Mouse (Mus musculus) lung, postnatal 0 days (tissue): ENCODE measurements at regions not wholly inside any gene's neighbourhood (a gene's known extent, or its start where the extent isn't known, plus 50 kb on each side); places are given as distances from the start of the nearest gene placed in this dataset.

Experiments
- ATAC-seq: fragments of 200-750 bp; cut with Nextera tagmentation; 2 replicates; pipeline ENCODE4 v1.8.0; 2017; ENCODE audit warnings: moderate library complexity
- DNase-seq: peaks from one replicate; pipeline ENCODE4 v3.0.0-alpha.2; 2016; ENCODE audit warnings: low spot score
- H3K27ac ChIP-seq: fragments of 300-500 bp; sonication (generic); 2 replicates; pipeline ENCODE4 v1.5.1; 2014; ENCODE audit warnings: antibody characterized with exemption, mild to moderate bottlenecking, low read length, mixed read lengths
- H3K27me3 ChIP-seq: fragments of 300-500 bp; sonication (generic); replicated peaks from 2 replicates; pipeline ENCODE4 v1.6.1; 2014; ENCODE audit warnings: low read length, mixed read lengths; ENCODE audit not compliant: insufficient read depth
- H3K36me3 ChIP-seq: fragments of 300-500 bp; sonication (generic); 2 replicates; pipeline ENCODE4 v1.6.1; 2014; ENCODE audit warnings: low read length, mixed read lengths; ENCODE audit not compliant: insufficient read depth
- H3K4me1 ChIP-seq: fragments of 300-500 bp; sonication (generic); 2 replicates; pipeline ENCODE4 v1.6.1; 2014; ENCODE audit warnings: antibody characterized with exemption, low read depth, low read length, mixed read lengths; ENCODE audit not compliant: insufficient read depth
- H3K4me2 ChIP-seq: fragments of 300-500 bp; sonication (generic); replicated peaks from 2 replicates; pipeline ENCODE4 v1.6.1; 2014; ENCODE audit warnings: low read depth, mild to moderate bottlenecking, low read length, moderate library complexity, mixed read lengths
- H3K4me3 ChIP-seq: fragments of 300-500 bp; sonication (generic); 2 replicates; pipeline ENCODE4 v1.5.1; 2014; ENCODE audit warnings: low read depth, low read length
- H3K9ac ChIP-seq: fragments of 300-500 bp; sonication (generic); replicated peaks from 2 replicates; pipeline ENCODE4 v1.6.1; 2014; ENCODE audit warnings: low read depth, mild to moderate bottlenecking
- H3K9me3 ChIP-seq: fragments of 300-500 bp; sonication (generic); 2 replicates; pipeline ENCODE4 v1.6.1; 2016; ENCODE audit warnings: low read length, mixed read lengths
- CTCF ChIP-seq: IDR thresholded peaks from 2 replicates; pipeline ENCODE4 v1.5.1; 2016; ENCODE audit warnings: antibody characterized with exemption, mild to moderate bottlenecking
- EP300 ChIP-seq: IDR thresholded peaks from 2 replicates; pipeline ENCODE4 v1.6.1; 2016; ENCODE audit warnings: antibody characterized with exemption, mild to moderate bottlenecking, control low read depth
- WGBS: fragments of 180-500 bp; shearing (Covaris S2); extraction: QIAGEN DNeasy Blood & Tissue Kit; methylation state at CpG from one replicate; pipeline ENCODE4 v1.1.7; 2014; 5-methylcytosine and 5-hydroxymethylcytosine counted together

DNA sequence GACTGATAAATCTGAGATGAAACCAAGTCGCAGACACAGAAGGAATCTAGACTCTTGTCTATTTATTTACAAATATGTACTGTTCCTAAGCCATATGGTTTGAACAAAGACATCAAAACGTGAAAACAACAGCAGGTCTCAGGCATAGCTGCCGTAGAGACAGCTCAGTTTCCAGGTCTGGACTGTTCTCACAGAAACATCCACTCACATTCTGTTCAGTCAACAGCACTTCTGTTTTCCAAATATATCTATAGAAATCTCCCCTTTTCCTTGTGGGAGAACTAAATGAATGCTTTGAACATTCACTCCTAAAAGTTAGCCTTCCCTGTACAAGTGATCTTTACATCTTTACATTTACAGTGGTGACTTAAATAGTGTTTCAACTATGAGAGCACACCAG, 156.8 kb upstream of the Slc13a1 start:
- Histone ChIP-seq H3K9me3 (no peaks in the 10 kb centered on the region), H3K27ac (no peak overlapping the region), H3K36me3 (no peaks in the 10 kb centered on the region), H3K4me3 (no peak overlapping the region), H3K27me3 (no peaks in the 10 kb centered on the region), H3K4me2 (no peak overlapping the region), H3K9ac (no peak overlapping the region), H3K4me1 (no peaks in the 10 kb centered on the region)
- no peak for ATAC-seq
- WGBS: 59% methylated on average over 3 of the region's 3 CpGs
- no peak for DNase-seq
- no peak for TF ChIP-seq CTCF
- TF ChIP-seq EP300: no peak

DNA sequence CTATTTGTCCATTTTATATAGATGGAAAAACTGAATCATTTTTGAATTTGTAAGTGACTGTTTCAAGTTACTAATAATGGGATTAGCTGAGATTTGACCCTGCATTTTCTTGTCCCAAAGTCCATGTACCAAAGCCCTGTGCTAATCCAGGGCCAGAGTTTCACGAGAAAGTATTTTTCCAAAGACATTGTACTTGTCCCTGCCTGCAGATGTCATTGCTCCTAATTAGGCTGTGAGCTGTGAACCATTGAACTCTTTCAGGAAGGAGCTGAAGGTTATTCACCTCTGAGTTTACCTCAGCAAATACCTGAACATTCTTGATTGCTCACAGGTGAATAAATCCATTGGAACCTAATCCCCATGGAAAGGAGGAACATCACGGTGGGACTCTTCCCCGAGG, 154.5 kb upstream of the Slc13a1 start:
- no peak overlapping the region for H3K4me3 ChIP-seq
- WGBS: 87% methylated on average over 3 of the region's 3 CpGs

DNA sequence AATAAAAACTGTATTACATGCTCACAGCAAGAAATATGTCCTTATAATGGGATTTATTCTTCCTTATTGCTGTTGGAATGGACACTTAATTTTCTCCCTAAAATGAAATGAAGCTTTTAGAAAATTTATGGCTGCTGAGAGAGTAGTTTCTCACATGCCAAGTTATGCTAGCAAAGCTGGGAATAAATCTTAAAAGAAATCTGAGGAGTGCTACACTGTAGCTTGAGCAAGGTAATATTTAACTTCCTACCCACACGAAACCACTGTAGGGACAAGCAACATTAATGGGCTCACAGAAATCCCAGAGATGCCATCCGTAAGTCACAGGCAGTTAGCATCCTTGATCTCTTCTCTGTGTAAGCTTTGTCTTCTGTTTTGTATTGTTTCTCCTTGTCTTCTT, 151.0 kb upstream of the Slc13a1 start:
- no peaks in the 10 kb centered on the region for H3K4me1 ChIP-seq
- H3K4me3 ChIP-seq: no peak overlapping the region
- no peaks in the 10 kb centered on the region for H3K36me3 ChIP-seq
- ATAC-seq (no peak), DNase-seq (no peak)
- H3K27ac ChIP-seq: no peak overlapping the region
- 65% methylated on average over 2 of the region's 2 CpGs for WGBS
- H3K9ac ChIP-seq: no peak overlapping the region
- H3K9me3 ChIP-seq: no peaks in the 10 kb centered on the region
- TF ChIP-seq CTCF (no peak), EP300 (no peak)
- H3K27me3 ChIP-seq: no peaks in the 10 kb centered on the region
- H3K4me2 ChIP-seq: no peak overlapping the region

More for the DNA sequence above, 154.5 kb upstream of the Slc13a1 start:
- Histone ChIP-seq H3K27me3 (no peaks in the 10 kb centered on the region), H3K36me3 (no peaks in the 10 kb centered on the region), H3K9me3 (no peaks in the 10 kb centered on the region), H3K4me2 (no peak overlapping the region), H3K4me1 (no peaks in the 10 kb centered on the region), H3K27ac (no peak overlapping the region), H3K9ac (no peak overlapping the region)
- no peak for DNase-seq
- no peak for TF ChIP-seq EP300
- no peak for TF ChIP-seq CTCF
- ATAC-seq: no peak

DNA sequence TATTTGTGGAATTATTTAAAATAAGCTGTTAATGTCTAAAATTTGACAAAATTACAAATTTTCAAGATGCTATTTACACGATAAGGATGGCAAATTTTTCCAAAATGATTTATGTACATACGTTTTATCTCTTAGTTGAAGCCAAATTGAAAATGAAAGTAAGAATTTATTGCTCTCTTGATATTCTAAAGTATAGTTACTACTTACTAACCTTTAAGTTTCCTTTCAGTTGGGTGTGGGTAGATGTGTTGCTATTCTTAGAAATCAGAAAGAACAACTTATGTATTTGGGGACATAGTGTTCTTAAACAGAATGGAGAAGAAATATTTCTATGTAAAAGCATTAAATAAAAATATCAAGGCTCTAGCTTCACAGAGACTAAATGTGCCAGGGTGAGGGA, 142.8 kb upstream of the Slc13a1 start:
- no peaks in the 10 kb centered on the region for H3K9me3 ChIP-seq
- ATAC-seq: no peak
- no peaks in the 10 kb centered on the region for H3K36me3 ChIP-seq
- no peak overlapping the region for H3K4me3 ChIP-seq
- H3K9ac ChIP-seq: no peak overlapping the region
- no peak overlapping the region for H3K4me2 ChIP-seq
- H3K4me1 ChIP-seq: no peaks in the 10 kb centered on the region
- H3K27me3 ChIP-seq: no peaks in the 10 kb centered on the region
- 78% methylated on average over 2 of the region's 2 CpGs for WGBS
- no peak for DNase-seq
- H3K27ac ChIP-seq: no peak overlapping the region
- TF ChIP-seq EP300: no peak
- TF ChIP-seq CTCF: no peak

DNA sequence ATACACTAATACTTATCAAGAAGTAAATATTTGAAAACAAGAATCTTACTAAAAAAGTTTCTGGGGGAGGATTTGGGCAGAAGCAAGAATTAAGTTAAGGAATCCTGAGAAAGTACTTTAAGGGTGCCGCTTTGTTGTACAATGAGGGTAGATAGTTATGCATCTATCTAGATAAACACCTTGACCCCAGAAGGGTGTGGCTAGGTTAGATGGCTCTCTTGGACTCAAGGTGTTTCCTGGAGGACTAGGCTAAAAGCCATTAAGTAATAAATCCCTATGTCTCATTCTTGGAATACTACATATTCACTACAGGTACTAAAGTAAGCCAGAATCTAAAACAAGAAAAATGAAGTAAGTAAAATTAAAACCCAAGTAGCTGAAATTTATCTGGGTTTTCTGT, 141.9 kb upstream of the Slc13a1 start:
- Histone ChIP-seq H3K27ac (no peak overlapping the region), H3K9me3 (no peaks in the 10 kb centered on the region), H3K4me3 (no peak overlapping the region), H3K27me3 (no peaks in the 10 kb centered on the region), H3K36me3 (no peaks in the 10 kb centered on the region), H3K9ac (no peak overlapping the region), H3K4me1 (no peaks in the 10 kb centered on the region), H3K4me2 (no peak overlapping the region)
- DNase-seq (no peak), ATAC-seq (no peak)
- 71% methylated on average over 1 of the region's 1 CpGs for WGBS
- TF ChIP-seq CTCF: no peak
- TF ChIP-seq EP300: no peak

DNA sequence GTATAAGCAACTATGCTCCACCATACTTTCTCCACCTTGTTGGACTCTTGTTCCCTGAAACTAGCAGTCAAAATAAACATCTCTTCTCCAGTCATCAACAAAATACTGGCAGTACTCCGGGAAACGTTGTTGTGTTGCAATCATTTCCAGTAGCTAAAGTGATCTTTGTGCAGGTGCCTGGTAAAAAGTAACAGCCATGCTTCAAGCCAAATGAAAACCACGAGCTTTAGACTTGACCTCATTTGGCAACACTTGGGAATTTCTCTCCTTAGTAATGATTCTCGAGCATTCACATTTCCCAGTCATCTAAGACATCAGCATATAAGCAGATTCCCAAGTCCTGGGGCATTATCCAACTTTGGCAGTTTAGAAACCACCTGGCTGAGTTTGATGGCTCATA, 133.8 kb upstream of the Slc13a1 start:
- no peaks in the 10 kb centered on the region for H3K9me3 ChIP-seq
- H3K4me3 ChIP-seq: no peak overlapping the region
- H3K36me3 ChIP-seq: no peaks in the 10 kb centered on the region
- WGBS: 55% methylated on average over 4 of the region's 4 CpGs
- no peaks in the 10 kb centered on the region for H3K4me1 ChIP-seq
- no peak for DNase-seq
- H3K27me3 ChIP-seq: no peaks in the 10 kb centered on the region
- H3K4me2 ChIP-seq: no peak overlapping the region
- no peak for ATAC-seq
- TF ChIP-seq EP300 (no peak), CTCF (no peak)
- H3K9ac ChIP-seq: no peak overlapping the region
- H3K27ac ChIP-seq: no peak overlapping the region

DNA sequence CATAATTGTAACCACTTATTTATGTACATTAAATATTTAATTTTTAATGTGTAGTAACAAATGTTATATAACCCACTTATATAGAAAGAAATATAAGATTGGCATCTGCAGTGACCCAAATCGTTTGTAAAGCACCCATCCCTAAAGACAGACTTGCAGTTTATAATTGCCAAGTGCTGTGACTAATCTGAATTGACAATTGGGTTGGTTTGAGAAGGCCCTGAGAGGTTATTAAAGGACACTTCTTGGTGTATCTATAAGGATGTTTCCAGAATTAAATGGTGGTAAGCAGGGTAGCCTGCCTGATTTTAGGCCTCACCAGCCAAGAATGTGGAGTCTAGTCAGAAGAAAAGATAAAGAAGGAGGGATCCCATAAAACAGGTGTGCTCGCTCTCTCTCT, 133.3 kb upstream of the Slc13a1 start:
- H3K9ac ChIP-seq: no peak overlapping the region
- no peak overlapping the region for H3K4me3 ChIP-seq
- no peak overlapping the region for H3K27ac ChIP-seq
- H3K36me3 ChIP-seq: no peaks in the 10 kb centered on the region
- DNase-seq (no peak), ATAC-seq (no peak)
- no peak for TF ChIP-seq EP300
- no peak for TF ChIP-seq CTCF
- no peaks in the 10 kb centered on the region for H3K27me3 ChIP-seq
- no peak overlapping the region for H3K4me2 ChIP-seq
- 67% methylated on average over 2 of the region's 2 CpGs for WGBS
- H3K9me3 ChIP-seq: no peaks in the 10 kb centered on the region
- no peaks in the 10 kb centered on the region for H3K4me1 ChIP-seq
